Mouse (Mus musculus): Measurements from ENCODE around the gene Hic1. TPM values are rescaled to one million over a fixed set of nuclear protein-coding genes. Genes with fewer than 3 reads are reported as not detected.

Hic1 gene
- polyA plus RNA-seq, 1 experiment, result 0.28 TPM

DNA sequence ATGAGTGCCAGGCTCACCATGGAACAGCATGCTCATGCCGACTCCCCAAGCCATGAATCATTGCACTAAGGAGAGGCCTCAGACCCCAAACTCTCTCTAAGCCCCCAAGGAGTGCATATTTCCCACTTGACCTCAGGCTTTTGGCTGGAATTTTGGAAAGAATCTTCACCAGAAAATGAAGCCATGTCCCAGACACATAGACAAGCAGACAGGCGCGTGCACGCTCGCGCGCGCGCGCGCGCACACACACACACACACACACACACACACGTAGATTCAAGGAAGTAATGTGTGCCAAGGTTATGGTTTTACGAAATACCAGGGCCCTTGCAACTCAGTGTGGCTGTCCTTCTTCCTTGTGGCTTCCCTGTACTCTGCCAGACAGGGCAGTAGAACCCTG lies 10.9 kb downstream of the Hic1 start:
- Histone ChIP-seq H3K27ac (ENCODE audit: insufficient read depth, low read length) (no peak overlapping the region), H3K4me1 (ENCODE audit: control insufficient read depth, insufficient read depth, low read length) (no peaks in the 10 kb centered on the region), H3K4me3 (ENCODE audit: low read depth, low read length) (no peak overlapping the region), H3K9me3 (replicated peaks; ENCODE audit: control insufficient read depth, insufficient read depth, low read length, poor library complexity, severe bottlenecking) (no peaks in the 10 kb centered on the region), H3K36me3 (ENCODE audit: control insufficient read depth, insufficient read depth, low read length, poor library complexity, severe bottlenecking) (no peaks in the 10 kb centered on the region), H3K27me3 (ENCODE audit: control insufficient read depth, insufficient read depth, low read length, poor library complexity, severe bottlenecking) (no peaks in the 10 kb centered on the region), H3K9ac (ENCODE audit: low read depth, poor library complexity, severe bottlenecking) (no peak overlapping the region)
- no peak for TF ChIP-seq EP300 (IDR thresholded peaks at IDR 0.05; ENCODE audit: insufficient read depth, low read depth, low read length)
- TF ChIP-seq POLR2A (IDR thresholded peaks at IDR 0.05; ENCODE audit: insufficient read depth, low read length), result no peak
- TF ChIP-seq CTCF (IDR thresholded peaks at IDR 0.05; ENCODE audit: low read depth, low read length), result no peak

DNA sequence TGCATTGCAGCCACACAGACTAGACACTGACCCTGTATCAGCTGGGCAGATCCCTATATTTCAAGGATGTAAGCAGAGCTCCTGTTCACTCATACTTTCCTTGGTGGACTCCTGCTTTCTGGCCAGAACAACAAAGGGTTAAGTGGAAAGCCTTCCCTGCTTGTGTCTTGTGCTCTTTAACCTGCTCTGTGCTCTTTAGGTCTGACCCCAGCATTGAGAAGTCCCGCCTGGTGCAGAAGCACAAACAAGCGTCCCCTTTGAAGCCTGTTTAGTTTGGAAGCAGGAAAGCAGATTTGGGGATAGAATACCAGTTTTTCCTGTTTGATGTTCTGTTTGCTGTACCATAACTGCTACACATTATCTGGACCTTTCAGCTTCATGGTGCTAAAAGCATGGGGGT lies 11.4 kb downstream of the Hic1 start:
- H3K27me3 ChIP-seq (ENCODE audit: control insufficient read depth, insufficient read depth, low read length, poor library complexity, severe bottlenecking), result no peaks in the 10 kb centered on the region
- TF ChIP-seq CTCF (IDR thresholded peaks at IDR 0.05; ENCODE audit: low read depth, low read length), result no peak
- no peak for TF ChIP-seq EP300 (IDR thresholded peaks at IDR 0.05; ENCODE audit: insufficient read depth, low read depth, low read length)
- TF ChIP-seq POLR2A (IDR thresholded peaks at IDR 0.05; ENCODE audit: insufficient read depth, low read length), result no peak
- H3K4me3 ChIP-seq (ENCODE audit: low read depth, low read length), result no peak overlapping the region
- H3K9ac ChIP-seq (ENCODE audit: low read depth, poor library complexity, severe bottlenecking), result no peak overlapping the region
- H3K36me3 ChIP-seq (ENCODE audit: control insufficient read depth, insufficient read depth, low read length, poor library complexity, severe bottlenecking), result no peaks in the 10 kb centered on the region
- H3K27ac ChIP-seq (ENCODE audit: insufficient read depth, low read length), result no peak overlapping the region
- no peaks in the 10 kb centered on the region for H3K9me3 ChIP-seq (replicated peaks; ENCODE audit: control insufficient read depth, insufficient read depth, low read length, poor library complexity, severe bottlenecking)
- no peaks in the 10 kb centered on the region for H3K4me1 ChIP-seq (ENCODE audit: control insufficient read depth, insufficient read depth, low read length)

DNA sequence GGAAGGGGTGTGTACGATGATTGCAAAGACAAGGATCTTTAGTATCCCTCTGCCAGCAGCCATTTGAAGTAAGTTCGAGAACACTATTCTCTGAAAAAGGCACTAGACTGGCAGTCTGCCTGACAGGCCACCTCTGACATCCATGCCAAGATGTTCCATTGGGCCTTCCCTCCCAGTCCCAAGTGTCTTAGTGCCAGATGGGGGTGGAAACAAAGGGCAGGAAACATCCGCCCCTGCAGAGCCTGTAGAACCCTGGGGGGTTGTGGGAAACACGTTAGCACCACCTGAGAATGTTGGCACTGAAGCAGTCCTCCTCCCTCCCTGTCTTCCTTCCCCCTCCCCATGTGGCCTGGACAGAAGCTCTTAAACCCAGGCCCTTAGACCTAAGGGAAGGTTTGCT lies 12.3 kb downstream of the Hic1 start:
- no peaks in the 10 kb centered on the region for H3K9me3 ChIP-seq (replicated peaks; ENCODE audit: control insufficient read depth, insufficient read depth, low read length, poor library complexity, severe bottlenecking)
- no peak overlapping the region for H3K9ac ChIP-seq (ENCODE audit: low read depth, poor library complexity, severe bottlenecking)
- H3K27me3 ChIP-seq (ENCODE audit: control insufficient read depth, insufficient read depth, low read length, poor library complexity, severe bottlenecking), result no peaks in the 10 kb centered on the region
- TF ChIP-seq POLR2A (IDR thresholded peaks at IDR 0.05; ENCODE audit: insufficient read depth, low read length), result no peak
- no peak for TF ChIP-seq EP300 (IDR thresholded peaks at IDR 0.05; ENCODE audit: insufficient read depth, low read depth, low read length)
- no peak for TF ChIP-seq CTCF (IDR thresholded peaks at IDR 0.05; ENCODE audit: low read depth, low read length)
- H3K36me3 ChIP-seq (ENCODE audit: control insufficient read depth, insufficient read depth, low read length, poor library complexity, severe bottlenecking), result no peaks in the 10 kb centered on the region
- H3K4me3 ChIP-seq (ENCODE audit: low read depth, low read length), result no peak overlapping the region
- H3K27ac ChIP-seq (ENCODE audit: insufficient read depth, low read length), result no peak overlapping the region
- no peaks in the 10 kb centered on the region for H3K4me1 ChIP-seq (ENCODE audit: control insufficient read depth, insufficient read depth, low read length)

DNA sequence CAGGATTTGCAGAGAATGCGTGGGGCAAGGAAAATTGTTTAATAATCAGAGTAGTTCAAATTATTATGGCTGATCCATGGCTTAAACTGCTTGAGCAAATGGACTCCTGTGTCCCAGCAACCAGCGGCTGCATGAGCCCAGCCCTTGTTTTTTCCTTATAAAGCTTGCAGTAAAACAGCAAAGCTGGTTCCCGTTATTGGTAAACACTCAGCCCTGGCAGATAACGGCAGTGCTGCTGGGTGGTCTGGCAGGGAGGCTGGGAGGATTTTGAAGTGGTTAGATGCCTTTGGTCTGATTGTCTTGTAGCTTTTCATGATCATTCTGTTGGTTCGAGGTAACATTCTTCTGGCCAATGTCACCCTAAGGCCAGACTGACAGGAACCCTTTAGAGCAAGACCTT lies 12.9 kb downstream of the Hic1 start:
- H3K9me3 ChIP-seq (replicated peaks; ENCODE audit: control insufficient read depth, insufficient read depth, low read length, poor library complexity, severe bottlenecking), result no peaks in the 10 kb centered on the region
- H3K36me3 ChIP-seq (ENCODE audit: control insufficient read depth, insufficient read depth, low read length, poor library complexity, severe bottlenecking), result no peaks in the 10 kb centered on the region
- no peaks in the 10 kb centered on the region for H3K4me1 ChIP-seq (ENCODE audit: control insufficient read depth, insufficient read depth, low read length)
- H3K4me3 ChIP-seq (ENCODE audit: low read depth, low read length), result no peak overlapping the region
- H3K27me3 ChIP-seq (ENCODE audit: control insufficient read depth, insufficient read depth, low read length, poor library complexity, severe bottlenecking), result no peaks in the 10 kb centered on the region
- TF ChIP-seq POLR2A (IDR thresholded peaks at IDR 0.05; ENCODE audit: insufficient read depth, low read length) (no peak), EP300 (IDR thresholded peaks at IDR 0.05; ENCODE audit: insufficient read depth, low read depth, low read length) (no peak)
- no peak overlapping the region for H3K9ac ChIP-seq (ENCODE audit: low read depth, poor library complexity, severe bottlenecking)
- H3K27ac ChIP-seq (ENCODE audit: insufficient read depth, low read length), result no peak overlapping the region

DNA sequence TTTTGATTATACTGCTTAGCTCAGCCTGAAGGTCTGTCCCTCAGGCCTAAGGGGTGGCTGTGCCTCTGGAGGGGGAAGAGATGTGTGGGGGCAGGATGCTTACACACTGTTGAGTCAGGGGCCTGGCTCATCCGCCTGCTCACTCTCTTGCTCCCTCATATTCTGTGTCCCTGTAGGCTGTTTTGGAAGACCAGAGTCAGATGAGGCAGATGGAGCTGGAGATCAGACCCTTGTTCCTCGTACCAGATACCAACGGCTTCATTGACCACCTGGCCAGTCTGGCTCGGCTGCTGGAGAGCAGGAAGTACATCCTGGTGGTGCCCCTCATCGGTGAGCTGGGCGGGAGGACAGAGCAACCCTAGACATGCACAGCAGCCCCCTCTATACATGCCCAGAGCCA lies 13.3 kb downstream of the Hic1 start:
- no peak overlapping the region for H3K9ac ChIP-seq (ENCODE audit: low read depth, poor library complexity, severe bottlenecking)
- H3K36me3 ChIP-seq (ENCODE audit: control insufficient read depth, insufficient read depth, low read length, poor library complexity, severe bottlenecking), result no peaks in the 10 kb centered on the region
- no peaks in the 10 kb centered on the region for H3K4me1 ChIP-seq (ENCODE audit: control insufficient read depth, insufficient read depth, low read length)
- no peaks in the 10 kb centered on the region for H3K27me3 ChIP-seq (ENCODE audit: control insufficient read depth, insufficient read depth, low read length, poor library complexity, severe bottlenecking)
- H3K27ac ChIP-seq (ENCODE audit: insufficient read depth, low read length), result no peak overlapping the region
- H3K4me3 ChIP-seq (ENCODE audit: low read depth, low read length), result no peak overlapping the region
- no peaks in the 10 kb centered on the region for H3K9me3 ChIP-seq (replicated peaks; ENCODE audit: control insufficient read depth, insufficient read depth, low read length, poor library complexity, severe bottlenecking)
- TF ChIP-seq EP300 (IDR thresholded peaks at IDR 0.05; ENCODE audit: insufficient read depth, low read depth, low read length) (no peak), POLR2A (IDR thresholded peaks at IDR 0.05; ENCODE audit: insufficient read depth, low read length) (no peak), CTCF (IDR thresholded peaks at IDR 0.05; ENCODE audit: low read depth, low read length) (no peak)

DNA sequence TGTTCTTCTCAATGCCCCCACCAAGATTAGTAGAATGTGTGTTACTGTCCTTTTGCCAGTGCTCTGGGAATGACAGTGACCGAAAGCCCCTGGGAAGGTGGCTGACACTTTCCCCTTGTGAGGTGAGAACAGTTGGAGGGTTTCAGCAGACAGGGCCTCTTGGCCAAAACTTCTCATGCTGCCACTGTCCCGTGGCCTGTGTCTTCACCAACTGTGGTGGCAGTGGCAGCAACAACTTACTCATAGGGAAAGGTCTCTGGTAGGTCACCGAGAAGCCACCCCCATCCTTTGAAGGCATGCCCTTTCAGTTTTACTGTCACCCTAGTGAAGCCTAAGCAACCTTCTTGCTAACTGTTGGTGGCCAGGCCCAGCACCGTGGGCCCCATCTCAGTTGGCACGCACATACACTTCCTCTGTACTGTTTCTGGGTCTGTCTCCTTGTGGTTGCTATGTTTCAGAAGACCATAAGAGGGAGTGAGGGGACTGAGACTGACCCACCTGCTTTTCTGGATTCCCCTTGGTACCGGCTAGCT lies 15.2 kb downstream of the Hic1 start:
- Histone ChIP-seq H3K9me3 (replicated peaks; ENCODE audit: control insufficient read depth, insufficient read depth, low read length, poor library complexity, severe bottlenecking) (no peaks in the 10 kb centered on the region), H3K36me3 (ENCODE audit: control insufficient read depth, insufficient read depth, low read length, poor library complexity, severe bottlenecking) (0 out of 2 replicates have a peak, but pooled peaks cover 3% of the 10 kb centered on the region), H3K27ac (ENCODE audit: insufficient read depth, low read length) (no peak overlapping the region), H3K4me3 (ENCODE audit: low read depth, low read length) (no peak overlapping the region), H3K9ac (ENCODE audit: low read depth, poor library complexity, severe bottlenecking) (no peak overlapping the region), H3K4me1 (ENCODE audit: control insufficient read depth, insufficient read depth, low read length) (no peaks in the 10 kb centered on the region), H3K27me3 (ENCODE audit: control insufficient read depth, insufficient read depth, low read length, poor library complexity, severe bottlenecking) (no peaks in the 10 kb centered on the region)
- no peak for TF ChIP-seq EP300 (IDR thresholded peaks at IDR 0.05; ENCODE audit: insufficient read depth, low read depth, low read length)
- TF ChIP-seq POLR2A (IDR thresholded peaks at IDR 0.05; ENCODE audit: insufficient read depth, low read length), result no peak
- TF ChIP-seq CTCF (IDR thresholded peaks at IDR 0.05; ENCODE audit: low read depth, low read length), result no peak
